Comparison of ENCODE assay signal across 8 mouse cellular contexts in genomic region chr3:89387632-89388031, GRCm38 (mm10). TPM values are rescaled to one million over a fixed set of nuclear protein-coding genes. Genes with fewer than 3 reads are reported as not detected.
DNase-seq lines count a peak whose midpoint lies in the region; ATAC-seq and TF ChIP-seq lines count a peak whose summit lies in the region.

No protein-coding gene starts in this region.

- no peak overlapping the region for H3K9ac ChIP-seq in forebrain, postnatal 0 days
- no peak overlapping the region for H3K9ac ChIP-seq in forebrain, embryonic 16.5 days (replicated peaks; ENCODE audit: low read depth, low read length)
- H3K9ac ChIP-seq in midbrain, embryonic 13.5 days (replicated peaks): no peak overlapping the region
- H3K9ac ChIP-seq in embryonic facial prominence, embryonic 15.5 days: no peak overlapping the region

- 70% methylated on average over 11 of the region's 11 CpGs for WGBS in forebrain, postnatal 0 days
- WGBS in forebrain, embryonic 16.5 days: 76% methylated on average over 11 of the region's 11 CpGs
- WGBS in midbrain, embryonic 10.5 days: 67% methylated on average over 11 of the region's 11 CpGs
- 75% methylated on average over 11 of the region's 11 CpGs for WGBS in midbrain, embryonic 13.5 days
- 55% methylated on average over 11 of the region's 11 CpGs for whole genome bisulfite sequencing in embryonic facial prominence, embryonic 15.5 days

- H3K9me3 ChIP-seq in forebrain, postnatal 0 days (ENCODE audit: low read length): no peaks in the 10 kb centered on the region
- H3K9me3 ChIP-seq in forebrain, embryonic 16.5 days (ENCODE audit: control insufficient read depth, low read length): no peaks in the 10 kb centered on the region
- H3K9me3 ChIP-seq in midbrain, embryonic 10.5 days (replicated peaks): no peaks in the 10 kb centered on the region
- no peaks in the 10 kb centered on the region for H3K9me3 ChIP-seq in midbrain, embryonic 13.5 days
- no peaks in the 10 kb centered on the region for H3K9me3 ChIP-seq in embryonic facial prominence, embryonic 15.5 days (replicated peaks)

- ATAC-seq in forebrain, postnatal 0 days: 0 out of 2 replicates have a peak, but pooled peaks have one; percentile 15
- ATAC-seq in forebrain, embryonic 16.5 days: no peak
- no peak for ATAC-seq in midbrain, embryonic 13.5 days
- 0 out of 2 replicates have a peak, but pooled peaks have one; percentile 2 for ATAC-seq in embryonic facial prominence, embryonic 15.5 days (ENCODE audit: insufficient number of reproducible peaks, low FRiP score, low TSS enrichment, low read depth)
- ATAC-seq in megakaryocyte, adult 5-6 weeks (ENCODE audit: poor library complexity, severe bottlenecking): peak; percentile 13; the same call in 1 of the 2 replicates

- H3K27ac ChIP-seq in forebrain, postnatal 0 days (ENCODE audit: low read depth, low read length): no peak overlapping the region
- H3K27ac ChIP-seq in forebrain, embryonic 16.5 days (ENCODE audit: low read length): no peak overlapping the region
- 0 out of 2 replicates have a peak overlapping the region, but pooled peaks have one; percentile 46 for H3K27ac ChIP-seq in midbrain, embryonic 10.5 days (replicated peaks)
- H3K27ac ChIP-seq in midbrain, embryonic 13.5 days: no peak overlapping the region
- peak overlapping the region; percentile 58 for H3K27ac ChIP-seq in embryonic facial prominence, embryonic 15.5 days (replicated peaks)

- no peak overlapping the region for H3K4me3 ChIP-seq in forebrain, postnatal 0 days (ENCODE audit: low read depth, low read length)
- H3K4me3 ChIP-seq in forebrain, embryonic 16.5 days (replicated peaks; ENCODE audit: low read length): no peak overlapping the region
- H3K4me3 ChIP-seq in midbrain, embryonic 10.5 days: peak overlapping the region; percentile 18; the same call in 1 of the 2 replicates
- no peak overlapping the region for H3K4me3 ChIP-seq in midbrain, embryonic 13.5 days (replicated peaks)
- peak overlapping the region; percentile 19; the same call in 1 of the 2 replicates for H3K4me3 ChIP-seq in embryonic facial prominence, embryonic 15.5 days (replicated peaks)

- H3K4me1 ChIP-seq in forebrain, postnatal 0 days (ENCODE audit: insufficient read depth): peaks cover 17% of the 10 kb centered on the region
- H3K4me1 ChIP-seq in forebrain, embryonic 16.5 days (replicated peaks; ENCODE audit: control insufficient read depth, insufficient read depth, low read length): peaks cover 27% of the 10 kb centered on the region
- peaks cover 67% of the 10 kb centered on the region for H3K4me1 ChIP-seq in midbrain, embryonic 10.5 days
- H3K4me1 ChIP-seq in midbrain, embryonic 13.5 days (replicated peaks): peaks cover 39% of the 10 kb centered on the region
- H3K4me1 ChIP-seq in embryonic facial prominence, embryonic 15.5 days: peaks cover 77% of the 10 kb centered on the region

- no peaks in the 10 kb centered on the region; the same call in 1 of the 2 replicates for H3K27me3 ChIP-seq in forebrain, postnatal 0 days (ENCODE audit: insufficient read depth, low read length)
- H3K27me3 ChIP-seq in forebrain, embryonic 16.5 days (replicated peaks; ENCODE audit: control insufficient read depth, insufficient read depth, low read length): no peaks in the 10 kb centered on the region
- H3K27me3 ChIP-seq in midbrain, embryonic 10.5 days (ENCODE audit: low read depth, poor library complexity, severe bottlenecking): peaks cover 58% of the 10 kb centered on the region
- peaks cover 11% of the 10 kb centered on the region; the same call in 1 of the 2 replicates for H3K27me3 ChIP-seq in midbrain, embryonic 13.5 days
- no peaks in the 10 kb centered on the region for H3K27me3 ChIP-seq in embryonic facial prominence, embryonic 15.5 days

- no peak for DNase-seq in forebrain, postnatal 0 days
- no peak for DNase-seq in midbrain, embryonic 10.5 days (ENCODE audit: low spot score)
- no peak for DNase-seq in natural killer cell, adult 2 months (ENCODE audit: low spot score in 2 of 2)
- DNase-seq in left cerebral cortex, adult 18-20 months (ENCODE audit: low spot score in 2 of 2): no peak

- no peaks in the 10 kb centered on the region for H3K36me3 ChIP-seq in forebrain, postnatal 0 days (ENCODE audit: insufficient read depth)
- H3K36me3 ChIP-seq in forebrain, embryonic 16.5 days (ENCODE audit: control insufficient read depth, insufficient read depth): no peaks in the 10 kb centered on the region
- H3K36me3 ChIP-seq in midbrain, embryonic 10.5 days: no peaks in the 10 kb centered on the region
- H3K36me3 ChIP-seq in midbrain, embryonic 13.5 days: no peaks in the 10 kb centered on the region
- no peaks in the 10 kb centered on the region for H3K36me3 ChIP-seq in embryonic facial prominence, embryonic 15.5 days

- peak; percentile 17; the same call in 1 of the 2 replicates for TF ChIP-seq CTCF in forebrain, postnatal 0 days (IDR thresholded peaks at IDR 0.05; ENCODE audit: low read depth)

- H3K4me2 ChIP-seq in forebrain, postnatal 0 days (ENCODE audit: low read depth): no peak overlapping the region
- no peak overlapping the region for H3K4me2 ChIP-seq in forebrain, embryonic 16.5 days (ENCODE audit: low read length)
- H3K4me2 ChIP-seq in midbrain, embryonic 13.5 days (replicated peaks): no peak overlapping the region
- peak overlapping the region; percentile 27 for H3K4me2 ChIP-seq in embryonic facial prominence, embryonic 15.5 days (replicated peaks)

RNA-seq across cellular contexts. Expression of gene Zbtb7b, which starts 6.9 kb away (rescaled TPM):
- total RNA-seq in forebrain, postnatal 0 days (2014; rRNA removed): 2.1 and 4.9 TPM in 2 replicates
- 0.33 and 0.75 TPM in 2 replicates for polyA plus RNA-seq in forebrain, postnatal 0 days (2015; fragmentation: Nextera tagmentation; extraction: Ambion mirVana)
- 0.51 and 0.77 TPM in 2 replicates for polyA plus RNA-seq in forebrain, embryonic 16.5 days (2015; fragmentation: Nextera tagmentation; extraction: Ambion mirVana)
- polyA plus RNA-seq in midbrain, embryonic 10.5 days (2016; fragmentation: Nextera tagmentation; extraction: Ambion mirVana): 0.39 and 0.83 TPM in 2 replicates
- 0.45 and 0.54 TPM in 2 replicates for polyA plus RNA-seq in midbrain, embryonic 13.5 days (2015; fragmentation: Nextera tagmentation; extraction: Ambion mirVana)
- 8.2 and 9.0 TPM in 2 replicates for polyA plus RNA-seq in embryonic facial prominence, embryonic 15.5 days (2015; fragmentation: Nextera tagmentation; extraction: Ambion mirVana)
- 38.9 and 41.1 TPM in 2 replicates for total RNA-seq in megakaryocyte, adult 5-6 weeks (2015)
- total RNA-seq in megakaryocyte, adult 5-6 weeks (2017): 63.8 and 71.3 TPM in 2 replicates
- total RNA-seq in left cerebral cortex, adult 18-20 months (2021): 10 to 100 TPM; 13.6 to 15.5 TPM

RNA-seq across cellular contexts. Expression of gene Lenep, which starts 15.0 kb away (rescaled TPM):
- 4.2 TPM in 1 of 2 replicates, not detected in the other for total RNA-seq in forebrain, postnatal 0 days (2014; rRNA removed)
- polyA plus RNA-seq in forebrain, postnatal 0 days (2015; fragmentation: Nextera tagmentation; extraction: Ambion mirVana): 0.40 TPM in 1 of 2 replicates, not detected in the other
- 0.77 TPM in 1 of 2 replicates, not detected in the other for polyA plus RNA-seq in forebrain, embryonic 16.5 days (2015; fragmentation: Nextera tagmentation; extraction: Ambion mirVana)
- 0.68 and 1.2 TPM in 2 replicates for polyA plus RNA-seq in midbrain, embryonic 10.5 days (2016; fragmentation: Nextera tagmentation; extraction: Ambion mirVana)
- polyA plus RNA-seq in midbrain, embryonic 13.5 days (2015; fragmentation: Nextera tagmentation; extraction: Ambion mirVana): 1.5 TPM in 1 of 2 replicates, not detected in the other
- 0.25 and 0.91 TPM in 2 replicates for polyA plus RNA-seq in embryonic facial prominence, embryonic 15.5 days (2015; fragmentation: Nextera tagmentation; extraction: Ambion mirVana)
- 1.6 and 2.3 TPM in 2 replicates for total RNA-seq in megakaryocyte, adult 5-6 weeks (2015)
- 0.37 and 0.44 TPM in 2 replicates for total RNA-seq in megakaryocyte, adult 5-6 weeks (2017)
- 1 to 10 TPM; 3.8 to 6.4 TPM for total RNA-seq in left cerebral cortex, adult 18-20 months (2021)

RNA-seq across cellular contexts. Expression of gene Dcst1, which starts 22.6 kb away (rescaled TPM):
- total RNA-seq in forebrain, postnatal 0 days (2014; rRNA removed): 0.15 TPM in 1 of 2 replicates, not detected in the other
- 0.89 and 1.3 TPM in 2 replicates for polyA plus RNA-seq in forebrain, postnatal 0 days (2015; fragmentation: Nextera tagmentation; extraction: Ambion mirVana)
- 1.2 and 1.3 TPM in 2 replicates for polyA plus RNA-seq in forebrain, embryonic 16.5 days (2015; fragmentation: Nextera tagmentation; extraction: Ambion mirVana)
- polyA plus RNA-seq in midbrain, embryonic 10.5 days (2016; fragmentation: Nextera tagmentation; extraction: Ambion mirVana): 0.11 and 0.20 TPM in 2 replicates
- 0.88 and 0.93 TPM in 2 replicates for polyA plus RNA-seq in midbrain, embryonic 13.5 days (2015; fragmentation: Nextera tagmentation; extraction: Ambion mirVana)
- polyA plus RNA-seq in embryonic facial prominence, embryonic 15.5 days (2015; fragmentation: Nextera tagmentation; extraction: Ambion mirVana): 0.46 and 0.64 TPM in 2 replicates
- total RNA-seq in megakaryocyte, adult 5-6 weeks (2015): 0.14 TPM in 1 of 2 replicates, not detected in the other
- not detected in 2 replicates for total RNA-seq in megakaryocyte, adult 5-6 weeks (2017)
- not detected for total RNA-seq in left cerebral cortex, adult 18-20 months (2021)

RNA-seq across cellular contexts. Expression of gene Flad1, which starts 24.0 kb away (rescaled TPM):
- 25.6 and 34.9 TPM in 2 replicates for total RNA-seq in forebrain, postnatal 0 days (2014; rRNA removed)
- polyA plus RNA-seq in forebrain, postnatal 0 days (2015; fragmentation: Nextera tagmentation; extraction: Ambion mirVana): 30.9 and 31.5 TPM in 2 replicates
- polyA plus RNA-seq in forebrain, embryonic 16.5 days (2015; fragmentation: Nextera tagmentation; extraction: Ambion mirVana): 43.6 and 46.7 TPM in 2 replicates
- 27.9 and 34.2 TPM in 2 replicates for polyA plus RNA-seq in midbrain, embryonic 10.5 days (2016; fragmentation: Nextera tagmentation; extraction: Ambion mirVana)
- 37.2 and 37.8 TPM in 2 replicates for polyA plus RNA-seq in midbrain, embryonic 13.5 days (2015; fragmentation: Nextera tagmentation; extraction: Ambion mirVana)
- 28.5 and 34.6 TPM in 2 replicates for polyA plus RNA-seq in embryonic facial prominence, embryonic 15.5 days (2015; fragmentation: Nextera tagmentation; extraction: Ambion mirVana)
- total RNA-seq in megakaryocyte, adult 5-6 weeks (2015): 9.7 and 11.6 TPM in 2 replicates
- total RNA-seq in megakaryocyte, adult 5-6 weeks (2017): 10.8 and 11.8 TPM in 2 replicates
- 10 to 100 TPM; 31.6 to 36.0 TPM for total RNA-seq in left cerebral cortex, adult 18-20 months (2021)

RNA-seq across cellular contexts. Expression of gene Dcst2, which starts 25.9 kb away (rescaled TPM):
- 0.19 and 0.46 TPM in 2 replicates for total RNA-seq in forebrain, postnatal 0 days (2014; rRNA removed)
- 0.43 and 0.56 TPM in 2 replicates for polyA plus RNA-seq in forebrain, postnatal 0 days (2015; fragmentation: Nextera tagmentation; extraction: Ambion mirVana)
- 0.27 TPM in 1 of 2 replicates, not detected in the other for polyA plus RNA-seq in forebrain, embryonic 16.5 days (2015; fragmentation: Nextera tagmentation; extraction: Ambion mirVana)
- 0.11 and 0.12 TPM in 2 replicates for polyA plus RNA-seq in midbrain, embryonic 10.5 days (2016; fragmentation: Nextera tagmentation; extraction: Ambion mirVana)
- polyA plus RNA-seq in midbrain, embryonic 13.5 days (2015; fragmentation: Nextera tagmentation; extraction: Ambion mirVana): 0.19 and 0.24 TPM in 2 replicates
- polyA plus RNA-seq in embryonic facial prominence, embryonic 15.5 days (2015; fragmentation: Nextera tagmentation; extraction: Ambion mirVana): 0.13 and 0.21 TPM in 2 replicates
- not detected in 2 replicates for total RNA-seq in megakaryocyte, adult 5-6 weeks (2015)
- not detected in 2 replicates for total RNA-seq in megakaryocyte, adult 5-6 weeks (2017)
- total RNA-seq in left cerebral cortex, adult 18-20 months (2021): under 1 TPM; 0.19 to 0.42 TPM

Comparison
In these comparisons a context has a peak if more than half of its experiments do, and no peak if none do; other contexts are left out.
1. ATAC-seq: peak in forebrain, postnatal 0 days (single experiment), embryonic facial prominence, embryonic 15.5 days (single experiment) and megakaryocyte, adult 5-6 weeks (single experiment); none in forebrain, embryonic 16.5 days (single experiment) and midbrain, embryonic 13.5 days (single experiment).
2. H3K27ac ChIP-seq: peak in midbrain, embryonic 10.5 days (single experiment) and embryonic facial prominence, embryonic 15.5 days (single experiment); none in forebrain, postnatal 0 days (single experiment), forebrain, embryonic 16.5 days (single experiment) and midbrain, embryonic 13.5 days (single experiment).
3. H3K4me3 ChIP-seq: peak in midbrain, embryonic 10.5 days (single experiment) and embryonic facial prominence, embryonic 15.5 days (single experiment); none in forebrain, postnatal 0 days (single experiment), forebrain, embryonic 16.5 days (single experiment) and midbrain, embryonic 13.5 days (single experiment).